Mouse (Mus musculus) CH12.LX (cell line): ENCODE data around the gene Lypd3. TPM values are rescaled to one million over a fixed set of nuclear protein-coding genes. Genes with fewer than 3 reads are reported as not detected.

Experiments
- DNase-seq: peaks from one replicate; pipeline ENCODE4 v3.0.0-alpha.2; 2013; ENCODE audit errors: extremely low read depth
- H3K27ac ChIP-seq: 2 replicates; pipeline ENCODE4 v1.5.1; 2012; ENCODE audit warnings: low read depth, mild to moderate bottlenecking, control low read depth, moderate library complexity; ENCODE audit not compliant: insufficient read depth
- H3K27me3 ChIP-seq: replicated peaks from 2 replicates; pipeline ENCODE3; 2012; ENCODE audit warnings: inconsistent platforms
- H3K36me3 ChIP-seq, 2 experiments: replicated peaks in 1 of 2; 2 replicates each; pipeline versions ENCODE3 to v1.6.1; 2012; ENCODE audit warnings: inconsistent platforms in 1 of 2, low read length in 1 of 2, mild to moderate bottlenecking in 1 of 2, mixed read lengths in 1 of 2, moderate library complexity in 1 of 2; ENCODE audit not compliant: control insufficient read depth in 1 of 2, insufficient read depth in 1 of 2
- H3K4me1 ChIP-seq, 2 experiments: 2 replicates each; pipeline ENCODE4 v1.6.1; 2012; ENCODE audit warnings: inconsistent platforms in 1 of 2, moderate library complexity in 1 of 2; ENCODE audit not compliant: insufficient read depth in 2 of 2, control insufficient read depth in 1 of 2
- H3K4me2 ChIP-seq: 2 replicates; pipeline ENCODE4 v1.6.1; 2012; ENCODE audit warnings: low read depth, mild to moderate bottlenecking, control low read depth; ENCODE audit not compliant: poor library complexity, insufficient read depth, severe bottlenecking
- H3K4me3 ChIP-seq, 3 experiments: fragments of 150-350 bp in 1 of 3; sonication (generic) in 1 of 3; replicated peaks in 1 of 3; 2 replicates each; pipeline versions ENCODE3 to v1.5.1; 2011 to 2012; ENCODE audit warnings: low read depth in 2 of 3, low read length in 2 of 3, mild to moderate bottlenecking in 2 of 3, moderate library complexity in 2 of 3, control low read depth in 1 of 3, improper control_type of control experiment in 1 of 3, inconsistent platforms in 1 of 3, mixed read lengths in 1 of 3; ENCODE audit not compliant: poor library complexity in 1 of 3
- H3K79me2 ChIP-seq: replicated peaks from 2 replicates; pipeline ENCODE4 v1.6.1; 2012; ENCODE audit warnings: mild to moderate bottlenecking, moderate library complexity; ENCODE audit not compliant: control insufficient read depth, poor library complexity, insufficient read depth, severe bottlenecking; ENCODE audit errors: extremely low read depth
- H3K9ac ChIP-seq: 2 replicates; pipeline ENCODE4 v1.6.1; 2012; ENCODE audit warnings: low read depth, mild to moderate bottlenecking, control low read depth, moderate library complexity; ENCODE audit not compliant: insufficient read depth
- H3K9me3 ChIP-seq: replicated peaks from 2 replicates; pipeline ENCODE3; 2012; ENCODE audit warnings: low read length, inconsistent platforms, mixed read lengths
- CTCF ChIP-seq, 2 experiments: IDR thresholded peaks in 1 of 2; conservative IDR thresholded peaks in 1 of 2; 2 replicates each; pipeline ENCODE4 v1.5.1; 2011 to 2012; ENCODE audit warnings: low read depth in 2 of 2, low read length in 2 of 2, improper control_type of control experiment in 1 of 2, inconsistent platforms in 1 of 2, mild to moderate bottlenecking in 1 of 2, moderate library complexity in 1 of 2
- ELF1 ChIP-seq: IDR thresholded peaks from 2 replicates; pipeline ENCODE4 v1.6.1; 2014; ENCODE audit warnings: low read depth, mild to moderate bottlenecking, inconsistent platforms, low read length, improper control_type of control experiment
- ETS1 ChIP-seq: conservative IDR thresholded peaks from 2 replicates; pipeline ENCODE4 v1.6.1; 2012; ENCODE audit warnings: low read depth, mild to moderate bottlenecking, inconsistent platforms, low read length, improper control_type of control experiment, moderate library complexity
- GABPA ChIP-seq: IDR thresholded peaks from 2 replicates; pipeline ENCODE4 v1.6.1; 2012; ENCODE audit warnings: low read depth, low read length, improper control_type of control experiment, inconsistent platforms; ENCODE audit not compliant: insufficient replicate concordance
- MAX ChIP-seq: IDR thresholded peaks from 2 replicates; pipeline ENCODE4 v1.6.1; 2011; ENCODE audit warnings: low read length, improper control_type of control experiment
- MYC ChIP-seq: IDR thresholded peaks from 2 replicates; pipeline ENCODE4 v1.6.1; 2011; ENCODE audit warnings: low read depth, mild to moderate bottlenecking, improper control_type of control experiment, low read length
- NELFE ChIP-seq: IDR thresholded peaks from 2 replicates; pipeline ENCODE4 v1.6.1; 2011; ENCODE audit warnings: low read depth, low read length, improper control_type of control experiment
- NRF1 ChIP-seq: IDR thresholded peaks from 2 replicates; pipeline ENCODE4 v1.6.1; 2014; ENCODE audit warnings: low read depth, mild to moderate bottlenecking, inconsistent platforms, low read length, improper control_type of control experiment, moderate library complexity
- RAD21 ChIP-seq: IDR thresholded peaks from 2 replicates; pipeline ENCODE4 v1.6.1; 2011; ENCODE audit warnings: low read depth, mild to moderate bottlenecking, low read length, improper control_type of control experiment, moderate library complexity
- RCOR1 ChIP-seq: conservative IDR thresholded peaks from 2 replicates; pipeline ENCODE4 v1.6.1; 2012; ENCODE audit warnings: low read depth, mild to moderate bottlenecking, inconsistent platforms, low read length, improper control_type of control experiment
- SMC3 ChIP-seq: IDR thresholded peaks from 2 replicates; pipeline ENCODE4 v1.6.1; 2011; ENCODE audit warnings: low read depth, low read length, improper control_type of control experiment
- UBTF ChIP-seq: IDR thresholded peaks from 2 replicates; pipeline ENCODE4 v1.6.1; 2012; ENCODE audit warnings: low read depth, mild to moderate bottlenecking, inconsistent platforms, low read length, improper control_type of control experiment, moderate library complexity
- ZNF384 ChIP-seq: IDR thresholded peaks from 2 replicates; pipeline ENCODE4 v1.6.1; 2012; ENCODE audit warnings: low read depth, low read length, improper control_type of control experiment, inconsistent platforms
- dilution Hi-C: fragments of 300-500 bp; cut with MboI; formaldehyde crosslinking; loops from 2 replicates; pipeline ENCODE4 v1.14.3; 2020; ENCODE audit warnings: low sequenced_read_pairs; ENCODE audit not compliant: extremely low pct_unique_long_range_greater_than_20kb, extremely low pct_ligation_motif_present
- in situ Hi-C: fragments of 300-500 bp; cut with MboI; formaldehyde crosslinking; loops from 3 replicates; pipeline ENCODE4 v1.14.3; 2019; ENCODE audit warnings: low sequenced_read_pairs, low pct_ligation_motif_present, low pct_unique_long_range_greater_than_20kb, mixed read lengths
- polyA plus RNA-seq: library from polyadenylated mRNA; unstranded; fragments of >175 nt; gene quantifications from 2 replicates; pipeline ENCODE4 v1.2.1, GENCODE M21; 2012; ENCODE audit warnings: low read depth; ENCODE audit not compliant: insufficient read length
- total RNA-seq, 2 experiments: library from RNA; depleted of rRNA; stranded (reverse); fragments of 300-350 nt in 1 of 2; fragments of >200 nt in 1 of 2; gene quantifications; 2 replicates each; pipeline ENCODE4 v1.2.3; 2012 to 2014

Gene Lypd3
- total and polyA plus RNA-seq, 3 experiments = not detected

GRCm38 (mm10) chr7:24642491-24642890 is 6.1 kb downstream of the Lypd3 start:
- no peaks in the 10 kb centered on the region for H3K79me2 ChIP-seq
- no peak overlapping the region for H3K27ac ChIP-seq
- H3K9ac ChIP-seq = no peak overlapping the region
- dilution Hi-C loops (no loop called here), in situ Hi-C loops (loop anchor here (10.0 kb wide), 1 partner anchor 108 kb away; the partner anchor contains the start of gene Irgq)
- H3K36me3 ChIP-seq = no peaks in the 10 kb centered on the region
- no peak overlapping the region for H3K4me3 ChIP-seq
- H3K4me1 ChIP-seq = peaks cover 18 to 25% of the 10 kb centered on the region in 2 experiments
- peak; percentile 61 for DNase-seq
- TF ChIP-seq NRF1 (no peak), RAD21 (peak; percentile 66), CTCF (conservative IDR thresholded peaks at IDR 0.05 in 1 of 2, IDR thresholded peaks at IDR 0.05 in 1 of 2; ENCODE audit: low read depth in 2 of 2, low read length in 2 of 2) (peak; percentile 87 to 93), SMC3 (peak; percentile 78)
- H3K27me3 ChIP-seq = peaks cover 8% of the 10 kb centered on the region
- H3K4me2 ChIP-seq = no peak overlapping the region
- no peaks in the 10 kb centered on the region for H3K9me3 ChIP-seq

- H3K27ac ChIP-seq = no peak overlapping the region
- in situ Hi-C loops = loop anchor here (10.0 kb wide), 1 partner anchor 110 kb away; the partner anchor contains the start of gene Irgq
These were observed 8.1 kb downstream of the Lypd3 start for GRCm38 (mm10) chr7:24644492-24644891.

GRCm38 (mm10) chr7:24644996-24645395 is 8.6 kb downstream of the Lypd3 start:
- H3K27me3 ChIP-seq = peaks cover 6% of the 10 kb centered on the region
- dilution Hi-C loops (no loop called here), in situ Hi-C loops (loop anchor here (5.0 to 10.0 kb wide), 2 partner anchors 38 to 110 kb away; partner anchors contain the start of gene Irgq)
- DNase-seq = no peak
- H3K36me3 ChIP-seq = no peaks in the 10 kb centered on the region
- no peak overlapping the region for H3K27ac ChIP-seq
- no peak overlapping the region for H3K4me2 ChIP-seq
- H3K9ac ChIP-seq = no peak overlapping the region
- no peak overlapping the region for H3K4me3 ChIP-seq
- TF ChIP-seq ELF1 (no peak), NELFE (no peak), MAX (no peak), MYC (no peak), GABPA (no peak), ETS1 (no peak), ZNF384 (no peak)
- peaks cover 11 to 24% of the 10 kb centered on the region in 2 experiments for H3K4me1 ChIP-seq
- no peaks in the 10 kb centered on the region for H3K9me3 ChIP-seq
- no peaks in the 10 kb centered on the region for H3K79me2 ChIP-seq

More at GRCm38 (mm10) chr7:24644492-24644891, 8.1 kb downstream of the Lypd3 start:
- DNase-seq = no peak
- TF ChIP-seq UBTF (no peak), RCOR1 (no peak)
- TF ChIP-seq, all 38 proteins: peak for 0
- no peaks in the 10 kb centered on the region for H3K36me3 ChIP-seq
- no peak overlapping the region for H3K4me3 ChIP-seq
- H3K9me3 ChIP-seq = no peaks in the 10 kb centered on the region
- H3K4me2 ChIP-seq = no peak overlapping the region
- H3K79me2 ChIP-seq = no peaks in the 10 kb centered on the region
- dilution Hi-C loops = no loop called here
- H3K4me1 ChIP-seq = peaks cover 12 to 25% of the 10 kb centered on the region in 2 experiments
- H3K9ac ChIP-seq = no peak overlapping the region
- H3K27me3 ChIP-seq = peaks cover 6% of the 10 kb centered on the region
